Mouse (Mus musculus) cerebellum, adult 18-20 months (tissue): ENCODE measurements around the gene Klra6.
"Not testable (repeated sequence)": the region's sequence is repeated elsewhere in the genome, so short reads cannot be mapped to it uniquely, and the experiment has no call there.

Source experiments
- DNase-seq, 2 experiments: peaks; one replicate each; pipeline ENCODE4 v3.0.0; 2021

Klra6 gene

DNA sequence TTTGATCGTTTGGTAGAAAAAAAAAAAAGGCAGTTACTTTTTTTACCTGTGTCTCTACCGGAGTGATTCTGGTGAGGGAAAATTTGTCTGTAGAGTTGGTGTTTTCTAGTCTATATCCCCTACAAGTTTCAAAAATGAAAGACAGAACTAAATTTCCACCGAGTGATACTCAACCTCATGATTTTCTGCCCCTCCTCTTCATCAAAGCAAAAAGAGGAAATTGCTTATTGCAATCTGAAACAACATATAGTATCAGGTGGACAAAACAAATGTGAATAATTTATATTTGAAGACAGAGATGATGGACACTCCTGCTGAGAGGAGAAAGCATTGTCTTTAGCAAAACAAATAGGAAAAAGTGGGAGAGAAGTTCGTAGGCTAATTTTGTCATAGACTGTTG, at the start of gene Klra6:
Klra6 (minus strand) TSS at position 101 of the 400 bp plus-strand sequence.
- DNase-seq: no peak

DNA sequence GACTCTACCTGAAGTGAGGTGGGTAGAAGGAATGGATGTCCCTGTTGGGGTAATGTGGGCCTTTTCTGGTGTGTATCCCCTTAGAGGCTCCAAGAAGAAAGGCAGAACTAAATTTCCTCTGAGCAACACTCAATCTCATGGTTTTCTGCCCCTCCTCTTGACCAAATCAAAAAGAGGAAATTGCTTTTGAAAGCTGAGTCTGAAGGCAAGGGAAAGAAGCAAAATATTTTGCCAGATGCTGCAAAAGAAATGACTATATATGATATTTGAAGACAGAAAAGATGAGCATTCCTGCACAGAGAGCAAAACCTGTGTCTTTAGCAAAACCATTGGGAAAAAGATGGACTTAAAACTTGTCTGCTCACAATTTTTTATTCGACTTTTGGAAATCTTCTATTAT, 40.4 kb upstream of the Klra6 start, which contains the start of gene Klra4:
Klra4 (minus strand) TSS at position 101 of the 400 bp plus-strand sequence.
- not testable (repeated sequence) for DNase-seq

DNA sequence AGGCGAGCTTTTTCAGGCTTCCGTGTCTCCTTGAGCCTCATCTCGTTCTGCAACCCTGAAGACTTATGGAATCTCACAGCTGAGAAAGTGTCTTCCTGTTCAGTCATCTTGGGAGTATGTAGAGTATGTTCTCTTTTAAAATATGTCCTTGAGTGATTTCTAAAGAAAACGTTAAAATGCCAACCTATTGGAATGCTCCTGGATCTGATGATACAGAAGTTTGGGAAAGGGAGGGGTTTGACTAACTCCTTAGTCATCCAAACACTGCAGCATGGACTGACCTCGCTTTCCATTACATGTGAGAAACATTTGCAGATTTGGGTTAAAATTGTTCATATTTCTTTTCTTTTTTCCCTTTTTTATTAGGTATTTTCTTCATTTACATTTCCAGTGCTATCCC, 38.4 kb upstream of the Klra6 start:
- no peak for DNase-seq

DNA sequence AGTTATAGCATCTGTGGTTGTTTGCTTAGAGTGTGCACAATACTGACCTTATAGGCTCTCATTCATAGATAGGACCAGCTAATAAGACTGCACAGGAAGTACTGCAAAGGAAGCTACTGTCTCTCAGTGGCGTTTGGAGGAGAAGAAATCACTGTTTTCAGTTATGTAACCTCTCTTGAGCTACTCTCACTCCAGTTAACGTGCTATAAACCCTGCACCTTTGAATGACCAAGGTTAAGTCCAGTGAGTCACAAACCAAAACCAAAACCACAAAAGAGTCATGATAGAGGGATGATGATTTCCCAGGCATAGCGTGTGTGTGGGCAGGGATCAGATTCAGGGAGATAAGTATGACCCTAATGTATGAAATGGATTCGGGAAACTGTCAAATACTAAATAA, 8.4 kb upstream of the Klra6 start:
- DNase-seq: not testable (repeated sequence)

DNA sequence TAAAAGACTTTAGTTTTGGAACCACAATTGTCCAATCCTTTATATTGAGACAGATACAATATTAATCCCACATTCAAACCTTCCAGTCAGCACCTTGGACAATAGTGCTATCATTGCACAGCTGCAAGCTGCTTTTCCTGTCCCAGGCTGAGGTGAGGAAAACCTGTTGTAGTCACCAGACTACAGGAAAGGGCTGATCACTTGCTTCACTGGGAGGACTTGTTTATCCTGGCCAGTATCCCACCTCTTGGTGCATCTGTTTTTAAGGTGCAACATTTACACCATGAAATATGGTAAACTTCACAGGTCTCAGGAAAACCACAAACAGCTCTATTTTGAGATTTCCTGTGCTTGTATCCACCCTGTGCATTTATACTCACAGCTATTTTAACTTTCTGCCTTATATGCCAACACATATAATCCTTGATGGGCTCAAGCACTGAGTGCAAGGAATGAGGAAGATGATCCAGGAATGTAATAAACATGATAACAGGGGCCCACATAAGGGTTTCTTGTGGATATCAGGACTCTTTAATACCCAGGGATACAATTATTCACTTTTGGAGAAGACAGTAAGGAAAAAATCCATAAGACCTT, 4.8 kb upstream of the Klra6 start:
- DNase-seq: not testable (repeated sequence)
